Mouse (Mus musculus): ENCODE measurements at regions not wholly inside any gene's neighbourhood (a gene's known extent, or its start where the extent isn't known, plus 50 kb on each side); places are given as distances from the start of the nearest gene placed in this dataset.

DNA sequence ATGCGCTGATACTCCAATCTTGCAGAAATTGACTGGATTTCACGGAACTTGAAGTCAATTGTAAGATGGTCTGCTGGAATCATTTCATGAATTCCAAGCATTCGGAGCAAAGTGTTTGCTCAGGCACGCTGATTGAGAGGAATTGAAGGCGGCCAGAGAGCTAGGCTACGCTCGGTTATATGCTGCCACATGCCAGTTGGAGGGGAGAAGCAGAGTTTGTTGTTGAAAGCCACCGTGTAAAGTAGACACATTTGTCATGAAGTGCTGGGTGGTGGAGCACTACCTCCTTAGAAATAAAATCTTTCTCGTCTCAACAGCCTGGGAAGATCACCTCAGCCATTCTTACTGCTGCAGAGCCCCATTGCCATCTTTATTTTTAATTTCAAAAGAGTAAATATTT is 175.3 kb upstream of the Frg1 start:
- no peak for TF ChIP-seq CTCF (IDR thresholded peaks at IDR 0.05; ENCODE audit: borderline replicate concordance, insufficient read depth, low read depth, low read length)
- no peak for TF ChIP-seq POLR2A (IDR thresholded peaks at IDR 0.05; ENCODE audit: borderline replicate concordance, insufficient read depth, low read length)

Measured in cerebellum, adult 2 months (tissue).